Mouse (Mus musculus) adrenal gland, postnatal 14 days (tissue): ENCODE data around the gene Tfap2a. TPM values are rescaled to one million over a fixed set of nuclear protein-coding genes. Genes with fewer than 3 reads are reported as not detected.
A peak's percentile ranks its signal among the peaks of the same experiment; 100 is the strongest.

Experiments used
- DNase-seq: peaks from one replicate; pipeline ENCODE4 v3.0.0; 2021; ENCODE audit warnings: mixed read lengths
- total RNA-seq: library from RNA; stranded (reverse); gene quantifications from 2 replicates; pipeline ENCODE4 v1.2.3, GENCODE M21; 2021

Tfap2a gene
- total RNA-seq, 1 experiment from 2014 or later: 0.30 TPM

DNA sequence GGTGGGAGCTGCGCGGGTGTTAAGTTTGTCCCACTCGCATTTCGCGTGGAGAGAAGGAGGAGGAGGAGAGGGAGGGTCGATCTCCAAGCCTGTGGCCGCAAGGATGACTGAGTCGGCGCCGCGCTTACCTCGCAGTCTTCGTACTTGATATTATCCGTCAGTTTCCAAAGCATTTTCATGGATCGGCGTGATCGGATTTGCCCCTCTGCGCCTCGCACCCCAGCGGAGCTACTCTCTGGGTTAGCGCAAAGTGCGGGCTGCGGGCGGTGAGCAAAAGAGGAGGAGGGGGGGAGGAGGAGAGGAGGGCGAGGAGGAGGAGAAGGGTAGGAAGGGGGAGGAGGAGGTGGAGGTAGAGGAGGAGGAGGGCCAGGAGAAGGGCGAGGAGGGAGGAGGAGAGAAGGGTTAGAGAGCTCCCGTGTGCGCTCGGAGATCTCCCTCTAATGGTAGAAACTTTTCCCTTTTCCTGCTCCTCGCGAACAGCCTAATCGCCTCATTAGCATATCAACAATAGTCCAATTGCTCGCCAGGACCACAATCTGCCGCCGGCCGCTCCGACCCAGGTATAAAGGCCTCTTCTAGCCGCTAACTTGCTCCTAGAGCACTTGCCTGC is 4.5 kb downstream of the Tfap2a start:
- DNase-seq: no peak

DNA sequence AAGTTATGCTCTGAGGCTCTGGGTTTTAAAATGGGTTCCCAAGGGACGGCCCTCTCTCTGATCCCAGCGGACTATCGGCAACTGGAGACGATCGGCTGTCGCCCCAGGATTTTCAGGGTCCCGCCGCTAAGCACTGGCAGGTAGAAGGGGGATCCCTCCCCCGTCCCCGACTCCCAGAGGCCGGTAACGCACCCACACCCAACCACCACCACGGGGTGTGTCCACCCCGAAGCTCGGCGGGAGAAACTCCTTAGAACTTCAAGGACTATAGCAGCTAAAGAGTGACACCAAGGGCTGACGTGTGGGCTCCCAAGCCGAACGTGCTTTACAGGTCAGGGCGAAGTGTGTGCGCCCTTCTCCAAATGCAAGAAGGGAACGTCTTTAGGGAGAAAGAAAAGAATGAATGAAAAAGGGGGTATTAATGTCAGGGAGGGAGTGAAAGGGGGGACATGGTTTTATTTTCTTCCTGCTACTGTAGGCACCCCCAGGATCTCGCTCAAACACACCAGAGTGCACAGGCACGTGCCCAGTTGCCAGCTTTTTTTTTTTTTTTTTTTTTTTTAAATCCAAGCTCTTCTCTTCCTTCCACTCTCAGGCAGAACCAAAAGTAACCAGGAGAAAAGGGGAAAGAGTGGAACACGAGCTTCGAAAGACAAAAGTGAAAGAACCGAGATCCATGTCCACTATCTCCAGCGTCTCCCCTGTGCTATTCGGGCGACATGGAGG is 5.2 kb downstream of the Tfap2a start:
- no peak for DNase-seq

DNA sequence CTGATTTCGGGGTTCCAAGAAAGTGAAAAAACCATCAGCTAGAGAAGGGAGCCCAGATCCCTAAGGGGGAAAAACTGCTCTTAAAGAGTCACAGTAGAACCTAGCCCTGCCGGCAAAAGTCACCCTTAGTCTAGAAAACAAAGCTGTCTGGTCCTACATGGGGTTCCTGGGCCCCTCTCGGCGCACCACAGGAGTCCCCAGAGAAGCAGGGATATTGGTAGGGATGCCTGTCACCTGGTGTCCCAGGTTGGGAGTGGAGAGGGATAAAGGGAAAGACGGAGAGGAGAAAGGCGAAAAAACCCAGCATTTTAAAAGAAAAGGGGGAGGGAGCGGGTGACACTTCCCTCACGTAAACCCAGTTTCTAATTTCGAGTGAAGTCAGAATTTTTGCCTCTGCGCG is 6.1 kb downstream of the Tfap2a start:
- DNase-seq: no peak

DNA sequence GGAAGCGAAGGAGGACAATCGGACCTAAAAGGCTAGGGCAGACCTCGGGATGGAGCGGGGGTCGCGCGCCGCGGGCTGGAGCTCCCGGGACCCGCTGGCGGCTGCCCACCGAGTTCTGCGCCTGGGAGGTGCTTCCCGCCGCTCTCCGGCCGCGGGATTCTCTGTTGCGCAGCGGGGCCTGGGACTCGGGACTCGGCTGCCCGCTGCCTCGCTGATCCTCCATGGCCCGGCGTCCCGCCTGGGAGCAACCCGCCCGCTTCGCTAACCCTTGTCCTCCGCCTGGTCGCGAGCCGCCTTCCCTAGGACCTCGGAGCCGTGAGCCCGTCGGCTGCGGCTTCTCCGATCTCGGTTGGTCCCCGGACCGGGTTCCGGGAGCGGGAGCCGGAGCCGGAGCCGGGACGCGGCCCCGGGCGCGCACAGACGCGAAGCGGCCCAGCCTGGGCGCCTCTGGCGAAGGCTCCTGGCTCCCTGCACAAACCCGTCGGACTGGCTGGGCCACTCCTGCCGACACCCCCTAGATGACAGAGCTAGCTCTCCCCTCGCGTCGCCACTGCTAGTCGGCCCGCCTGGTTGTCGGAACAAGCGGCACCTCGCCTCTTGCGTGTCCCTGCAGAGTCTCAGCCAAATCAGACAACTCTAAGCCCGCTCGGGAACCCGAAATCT is 6.9 kb downstream of the Tfap2a start:
- peak; percentile 40 for DNase-seq

DNA sequence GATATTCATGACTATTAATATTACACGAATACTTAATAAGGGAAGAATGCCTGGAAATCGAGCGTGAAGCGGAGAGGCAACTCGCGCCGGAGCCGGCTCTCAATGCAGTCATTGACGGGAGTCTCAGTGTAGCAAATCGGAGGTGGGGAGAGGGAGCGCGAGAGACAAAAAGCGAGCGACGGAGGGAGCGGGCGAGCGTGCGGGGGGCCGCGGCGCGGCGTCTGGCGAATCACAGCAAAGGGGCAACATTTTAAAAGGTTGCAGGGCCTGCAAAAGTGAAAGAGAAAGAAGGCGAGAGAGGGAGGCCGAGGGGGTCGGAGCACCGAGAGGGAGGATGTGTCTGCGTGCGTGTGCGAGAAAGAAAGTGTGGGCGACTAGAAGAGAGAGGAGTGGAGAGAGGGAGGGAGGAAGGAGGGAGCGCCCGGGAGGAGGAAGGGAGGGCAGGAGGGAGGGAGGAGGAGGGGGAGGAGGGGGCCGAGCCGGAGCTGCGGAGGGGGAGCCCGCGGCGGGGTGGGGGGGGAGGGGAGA is 7.5 kb downstream of the Tfap2a start:
- DNase-seq: peak; percentile 41

DNA sequence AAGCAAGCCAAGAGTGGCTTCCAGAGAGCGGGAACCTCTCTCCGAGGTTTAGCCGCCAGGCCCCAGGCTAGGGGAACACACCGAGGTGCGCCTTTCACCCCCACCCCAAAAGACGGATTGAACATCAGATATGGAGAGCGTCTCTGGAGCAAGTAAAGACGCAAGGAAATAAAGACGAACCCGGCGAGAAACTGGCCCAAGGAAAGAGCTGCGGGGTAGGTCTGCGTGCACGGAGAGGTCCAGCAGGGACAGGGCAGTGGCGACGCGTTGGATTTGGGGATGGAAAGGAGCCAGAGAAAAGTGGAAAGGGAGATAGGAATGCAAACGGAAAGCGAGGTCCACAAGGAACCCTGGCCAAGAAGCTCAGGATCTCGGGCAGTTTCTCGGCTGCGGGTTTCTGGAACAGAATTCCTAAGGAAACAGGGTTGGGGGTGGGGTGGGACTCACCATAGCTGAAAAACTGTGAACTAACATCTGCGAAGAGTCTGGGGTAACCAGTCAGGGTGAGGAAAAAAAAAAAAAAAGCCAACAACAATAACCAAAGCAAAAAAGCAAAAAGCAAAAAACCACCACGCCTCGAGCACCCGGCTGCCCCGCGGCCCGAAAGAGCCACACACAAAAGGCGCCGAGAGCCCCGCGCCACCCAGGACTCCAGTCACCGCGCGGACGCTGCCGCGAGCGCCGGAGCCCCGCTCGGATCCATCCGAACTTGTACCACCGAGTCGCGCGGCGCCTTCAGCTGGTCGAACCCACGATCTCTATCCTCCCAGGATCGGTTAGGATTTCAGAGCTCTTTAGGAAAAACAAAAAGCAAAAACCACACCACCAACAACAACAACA is 8.4 kb downstream of the Tfap2a start:
- DNase-seq: no peak

DNA sequence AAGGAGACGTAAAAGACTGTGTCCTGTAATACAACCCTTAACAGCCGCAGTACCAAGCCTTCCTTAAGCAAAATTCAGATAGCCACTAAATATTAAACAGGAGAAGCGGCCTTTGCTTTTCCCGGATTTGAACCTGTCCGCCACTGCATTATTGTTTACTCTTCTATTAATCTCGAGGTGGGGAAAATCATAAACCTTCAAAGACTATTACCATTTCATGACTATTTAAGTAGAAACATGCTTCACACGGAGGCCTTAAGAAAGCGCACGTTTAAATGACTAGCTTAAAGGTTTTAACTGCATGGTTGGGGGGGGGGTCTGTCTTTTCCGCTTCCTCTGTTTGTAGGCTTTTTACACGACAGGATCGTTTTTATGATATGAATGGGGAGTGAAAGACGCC is 9.1 kb downstream of the Tfap2a start:
- no peak for DNase-seq

DNA sequence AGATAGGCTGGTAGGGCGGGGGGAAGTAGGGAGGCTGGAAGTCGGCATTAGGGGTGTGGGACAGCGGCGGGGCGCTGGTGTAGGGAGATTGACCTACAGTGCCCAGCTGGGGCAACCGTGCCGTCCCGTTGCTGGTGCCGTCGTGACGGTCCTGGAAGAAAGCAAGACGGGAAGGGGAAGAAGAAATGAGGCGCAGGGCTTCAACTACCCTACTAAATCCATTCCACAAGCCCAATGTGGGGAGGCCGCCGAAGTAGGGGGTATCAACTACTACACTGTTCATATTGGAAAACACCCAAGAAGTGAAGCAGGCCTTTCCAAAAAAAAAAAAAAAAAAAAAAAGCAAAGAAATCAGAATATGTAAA is 9.6 kb downstream of the Tfap2a start:
- DNase-seq: no peak

DNA sequence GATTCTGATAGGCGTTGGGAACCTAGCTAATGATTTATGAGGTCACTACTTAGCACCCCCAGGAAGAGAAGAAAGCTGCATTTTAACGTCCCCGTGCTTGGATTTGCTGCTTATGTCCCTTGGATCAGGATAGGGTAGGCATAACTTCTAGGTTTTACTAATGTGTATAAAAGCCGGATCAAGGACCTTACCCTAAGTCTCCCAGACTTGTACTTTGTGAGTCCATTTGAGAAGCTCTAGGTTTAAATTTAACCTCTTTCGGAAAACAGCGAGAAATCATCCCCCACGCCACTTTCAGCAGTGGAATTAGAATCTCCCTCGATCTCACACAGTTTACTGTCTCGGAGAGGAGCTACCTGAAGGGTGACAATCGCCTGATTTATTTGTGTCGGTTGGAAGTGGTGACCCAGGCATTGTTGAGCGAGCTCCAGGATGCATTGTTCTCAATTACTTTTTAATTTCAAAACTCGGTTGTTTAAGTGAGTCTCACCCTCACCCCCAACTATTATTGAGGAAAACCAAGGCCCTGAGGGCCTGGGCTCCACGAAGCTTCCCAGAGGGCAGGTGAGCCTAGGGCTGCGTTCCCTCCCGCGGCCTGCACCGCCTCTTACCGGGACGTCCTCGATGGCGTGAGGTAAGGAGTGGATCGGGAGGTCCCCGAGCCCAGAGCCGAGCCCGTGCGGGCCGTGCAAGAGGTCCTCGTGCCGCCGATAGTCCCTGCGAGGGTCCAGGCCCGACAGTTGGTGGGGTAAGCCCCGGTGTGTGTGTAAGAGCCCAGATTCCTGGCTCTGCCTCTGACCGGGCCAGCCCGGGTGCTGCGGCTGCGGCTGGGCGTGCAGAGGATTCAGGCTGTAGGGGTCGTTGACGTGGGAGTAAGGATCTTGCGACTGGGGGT is 10.2 kb downstream of the Tfap2a start:
- DNase-seq: no peak

DNA sequence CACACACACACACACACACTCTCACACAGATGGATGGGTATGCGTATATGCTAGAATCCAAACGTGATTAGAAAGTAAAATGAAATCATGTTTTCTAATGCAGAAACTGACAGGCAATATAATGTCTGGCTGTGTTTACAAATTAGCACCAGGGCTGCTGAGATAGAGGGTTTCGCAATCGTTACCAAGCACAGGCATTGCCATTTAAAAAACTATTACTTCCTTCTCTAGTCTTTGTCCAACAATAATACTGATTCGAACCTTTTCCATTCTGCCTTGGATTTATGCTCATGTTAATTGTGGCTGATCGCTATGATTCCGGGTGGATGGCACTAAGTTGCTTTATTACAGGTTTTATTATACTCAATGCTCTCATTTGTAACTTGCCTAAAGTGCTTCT is 12.3 kb downstream of the Tfap2a start:
- no peak for DNase-seq

DNA sequence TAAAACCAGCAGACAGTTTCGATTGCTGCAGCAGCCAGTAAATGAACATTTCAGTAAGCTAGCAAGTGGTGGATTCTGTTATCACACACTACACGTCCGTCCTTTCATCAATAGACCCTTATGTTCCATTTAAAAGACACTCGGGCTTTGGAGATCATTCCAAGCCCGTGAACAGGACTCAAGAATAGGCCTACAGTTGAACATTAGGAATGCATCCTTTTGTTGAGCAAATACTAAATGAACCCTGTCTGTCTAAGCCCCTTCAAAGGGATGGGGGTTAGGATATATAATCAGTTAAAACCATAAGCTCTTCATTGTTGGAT is 14.6 kb downstream of the Tfap2a start:
- no peak for DNase-seq

DNA sequence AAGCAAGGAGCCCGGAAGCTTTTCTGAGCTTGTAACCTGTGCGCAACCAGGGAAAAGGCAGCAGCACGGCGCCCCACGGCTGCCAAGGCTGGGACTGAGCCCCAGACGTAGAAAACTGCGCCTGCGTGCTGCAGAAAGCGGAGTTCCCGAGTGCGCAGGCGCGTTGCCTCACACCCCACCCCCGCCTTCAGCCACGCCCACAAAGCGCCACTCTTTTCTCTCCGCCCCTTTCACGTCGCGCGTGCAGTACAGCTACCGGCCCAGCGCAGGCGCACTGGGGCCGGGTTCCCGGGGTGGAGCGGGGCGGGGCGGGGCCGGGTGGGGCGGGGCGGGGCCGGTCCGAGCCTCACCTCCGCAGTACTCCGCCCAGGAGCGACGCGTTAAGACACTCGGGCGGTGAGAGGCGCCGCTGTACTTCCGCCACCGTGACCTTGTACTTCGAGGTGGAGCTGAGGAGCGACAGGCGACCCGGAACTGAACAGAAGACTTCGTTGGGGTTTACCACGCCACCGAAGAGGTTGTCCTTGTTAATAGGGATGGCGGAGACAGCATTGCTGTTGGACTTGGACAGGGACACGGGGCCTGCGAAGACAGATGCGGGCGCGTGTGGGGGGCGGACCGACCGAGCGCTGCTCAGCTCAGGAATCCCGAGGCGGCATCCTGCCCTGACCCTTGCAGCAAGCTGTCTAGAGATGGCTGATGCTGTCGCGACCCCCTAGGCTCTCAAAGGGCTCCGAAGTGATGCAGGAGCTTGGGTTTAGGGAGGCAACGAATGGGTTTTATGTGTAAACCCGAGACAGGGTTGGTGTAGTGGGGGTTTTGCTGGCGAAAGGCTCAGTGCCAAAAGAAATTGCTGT is 15.2 kb downstream of the Tfap2a start:
- peak; percentile 97 for DNase-seq

DNA sequence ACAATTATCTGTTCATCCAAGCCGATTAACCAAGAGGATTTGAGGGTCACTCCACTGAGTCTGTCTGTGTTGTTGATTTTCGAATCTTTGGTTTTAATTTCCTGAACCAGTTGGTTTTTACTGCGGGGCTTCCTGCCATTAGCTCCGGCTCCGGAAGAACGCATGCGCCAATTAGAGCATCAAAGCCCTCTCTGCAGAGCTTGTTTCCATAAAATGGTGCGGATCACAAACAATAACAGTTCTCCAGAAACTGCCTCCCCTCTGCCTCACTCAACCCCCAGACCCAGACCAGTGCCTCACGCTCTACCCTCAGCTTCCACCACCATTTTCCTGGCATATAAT is 18.5 kb downstream of the Tfap2a start:
- DNase-seq: no peak

DNA sequence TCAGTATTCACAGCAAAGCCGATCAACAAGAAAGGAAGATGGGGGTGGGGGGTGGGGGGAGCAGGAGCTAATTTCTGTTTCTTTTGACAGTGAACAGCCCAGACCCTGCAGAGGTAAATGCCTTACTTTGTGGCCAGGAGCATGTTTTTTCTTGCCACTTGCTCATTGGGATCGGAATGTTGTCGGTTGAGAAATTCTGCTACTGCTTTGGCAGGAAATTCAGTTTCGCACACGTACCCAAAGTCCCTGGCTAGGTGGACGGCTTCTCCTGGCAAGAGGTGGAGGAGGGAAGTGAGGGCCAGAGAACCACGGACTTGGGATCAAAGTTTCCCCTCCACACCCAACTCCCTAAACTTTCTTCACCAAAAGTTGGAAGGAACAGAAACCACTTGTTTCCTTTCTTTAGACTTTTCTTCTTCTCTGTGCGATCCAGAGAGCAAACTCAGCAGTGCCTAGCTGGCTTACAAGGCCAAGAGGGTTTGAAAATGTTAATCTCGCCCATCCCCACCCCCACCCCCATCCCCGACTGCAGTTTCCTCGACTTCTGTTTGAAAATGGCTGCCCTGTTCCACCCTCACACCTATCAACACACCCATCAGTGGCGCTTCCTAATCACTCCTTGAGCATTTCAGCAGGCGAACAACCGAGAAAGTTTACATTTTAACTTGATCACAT is 19.0 kb downstream of the Tfap2a start:
- DNase-seq: no peak

DNA sequence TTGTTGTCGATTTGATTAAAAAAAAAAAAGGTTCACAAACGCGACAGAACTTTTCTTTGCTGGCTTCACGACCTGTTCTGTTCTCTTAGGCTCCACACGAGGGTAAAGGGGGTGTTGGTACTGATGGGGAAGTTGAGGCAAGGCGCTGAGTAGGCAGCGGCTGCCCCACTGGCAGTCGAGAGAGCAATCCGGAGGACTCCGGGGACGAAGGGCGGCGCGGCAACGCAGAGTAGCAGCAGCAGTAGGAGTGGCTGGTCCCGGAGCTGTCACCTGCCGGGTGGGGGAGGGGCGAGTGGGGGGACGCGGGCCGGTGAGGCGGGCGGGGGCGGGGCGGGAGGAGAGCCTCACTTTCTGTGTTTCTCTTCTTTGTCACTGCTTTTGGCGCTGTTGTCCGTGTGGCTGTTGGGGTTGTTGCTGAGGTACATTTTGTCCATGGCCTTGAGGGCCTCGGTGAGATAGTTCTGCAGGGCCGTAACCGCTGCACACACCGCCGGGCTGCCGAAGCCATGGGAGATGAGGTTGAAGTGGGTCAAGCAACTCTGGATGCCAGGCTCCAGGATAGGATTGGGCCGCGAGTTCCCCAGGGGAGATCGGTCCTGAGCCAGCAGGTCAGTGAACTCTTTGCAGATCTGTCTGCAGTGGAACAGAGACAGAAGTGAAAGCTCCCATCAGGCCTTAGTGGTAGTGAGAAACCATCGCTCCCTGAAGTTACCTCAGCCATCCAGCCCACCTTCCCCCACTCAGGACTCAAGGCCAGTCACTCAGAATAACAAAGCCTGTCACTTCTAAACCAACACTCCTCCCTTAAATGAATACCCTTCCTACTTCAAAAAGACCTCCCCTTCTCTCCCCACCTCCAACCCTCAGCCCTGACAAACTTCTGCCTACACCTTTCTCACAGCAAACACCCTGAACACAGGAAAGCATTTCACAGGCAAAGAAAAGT is 21.1 kb downstream of the Tfap2a start:
- no peak for DNase-seq

DNA sequence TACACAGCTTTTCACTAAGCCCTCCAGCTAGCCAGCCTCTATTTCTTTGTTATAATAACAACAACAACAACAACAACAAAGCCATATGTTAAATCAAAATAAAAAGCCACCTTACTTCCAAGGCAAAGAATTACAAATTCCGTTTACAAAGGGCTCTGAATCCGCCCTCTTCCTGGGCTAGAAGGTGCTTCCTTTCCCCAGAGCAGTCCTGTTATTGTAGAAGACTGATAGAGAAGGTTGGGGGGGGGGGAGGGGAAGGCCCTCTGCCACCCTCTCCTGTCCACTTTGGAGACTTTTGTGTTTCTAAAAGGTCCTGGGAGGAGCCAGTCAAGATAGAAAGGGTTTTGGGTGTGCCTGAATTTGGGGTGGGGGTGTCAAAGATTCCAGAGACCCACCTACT is 23.6 kb downstream of the Tfap2a start:
- no peak for DNase-seq

DNA sequence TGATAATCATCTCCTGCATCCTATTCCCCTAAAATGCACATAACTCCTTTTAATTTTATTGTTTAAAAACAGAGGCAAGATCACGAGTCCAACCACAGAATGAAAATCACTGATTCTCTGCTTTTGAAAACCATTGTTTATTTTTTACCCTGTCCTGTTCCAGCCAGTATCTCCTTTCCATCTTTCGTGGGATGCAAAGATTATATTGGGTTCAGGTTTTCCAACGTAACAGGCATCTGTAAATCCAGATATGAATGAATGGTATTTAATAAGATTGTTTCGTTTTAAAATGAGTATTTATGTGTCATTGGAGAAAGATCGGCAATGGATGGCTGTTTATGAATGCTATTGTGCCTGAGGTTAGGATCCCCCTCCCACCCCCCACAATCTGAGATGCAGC is 24.5 kb downstream of the Tfap2a start:
- no peak for DNase-seq

DNA sequence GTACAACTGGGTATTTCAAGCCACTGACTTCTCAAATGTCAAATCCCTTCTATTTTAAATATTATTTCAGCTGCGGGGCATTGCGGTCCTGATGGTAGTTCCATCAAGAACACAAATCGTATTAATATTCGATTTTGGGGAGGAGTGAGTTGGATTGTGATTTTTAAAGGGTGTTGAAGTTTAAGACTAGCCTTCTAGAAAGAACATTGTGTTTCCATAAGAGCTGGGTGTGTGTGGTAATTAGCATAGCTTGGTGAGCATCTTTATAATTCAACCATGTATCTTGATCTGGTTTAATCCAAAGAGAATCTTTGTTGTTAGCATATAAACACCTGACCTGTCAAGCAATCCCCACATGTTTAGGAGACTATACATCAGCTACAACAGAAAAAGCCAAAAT is 24.9 kb downstream of the Tfap2a start:
- no peak for DNase-seq

DNA sequence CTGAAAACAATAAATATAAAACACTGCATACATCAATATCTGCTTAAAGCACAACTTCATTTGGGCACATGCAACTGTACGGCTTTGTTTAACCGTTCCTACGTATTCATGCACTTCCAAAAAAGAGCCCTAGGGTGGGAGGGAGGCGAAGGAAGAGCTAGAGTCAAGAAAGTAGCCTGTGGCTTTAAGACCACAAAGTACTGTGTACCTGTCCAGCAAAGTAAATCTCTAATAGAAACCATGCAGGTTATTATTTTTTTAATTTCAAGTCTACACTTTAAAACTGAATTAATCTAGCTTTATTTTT is 25.7 kb downstream of the Tfap2a start:
- no peak for DNase-seq
